Mouse (Mus musculus) urinary bladder, postnatal 25 days (tissue): ENCODE data around the gene Cars.
"Not testable (repeated sequence)": the region's sequence is repeated elsewhere in the genome, so short reads cannot be mapped to it uniquely, and the experiment has no call there.

Experiments used
- DNase-seq: peaks from one replicate; pipeline ENCODE4 v3.0.0; 2022; ENCODE audit warnings: low spot score

The Cars gene

DNA sequence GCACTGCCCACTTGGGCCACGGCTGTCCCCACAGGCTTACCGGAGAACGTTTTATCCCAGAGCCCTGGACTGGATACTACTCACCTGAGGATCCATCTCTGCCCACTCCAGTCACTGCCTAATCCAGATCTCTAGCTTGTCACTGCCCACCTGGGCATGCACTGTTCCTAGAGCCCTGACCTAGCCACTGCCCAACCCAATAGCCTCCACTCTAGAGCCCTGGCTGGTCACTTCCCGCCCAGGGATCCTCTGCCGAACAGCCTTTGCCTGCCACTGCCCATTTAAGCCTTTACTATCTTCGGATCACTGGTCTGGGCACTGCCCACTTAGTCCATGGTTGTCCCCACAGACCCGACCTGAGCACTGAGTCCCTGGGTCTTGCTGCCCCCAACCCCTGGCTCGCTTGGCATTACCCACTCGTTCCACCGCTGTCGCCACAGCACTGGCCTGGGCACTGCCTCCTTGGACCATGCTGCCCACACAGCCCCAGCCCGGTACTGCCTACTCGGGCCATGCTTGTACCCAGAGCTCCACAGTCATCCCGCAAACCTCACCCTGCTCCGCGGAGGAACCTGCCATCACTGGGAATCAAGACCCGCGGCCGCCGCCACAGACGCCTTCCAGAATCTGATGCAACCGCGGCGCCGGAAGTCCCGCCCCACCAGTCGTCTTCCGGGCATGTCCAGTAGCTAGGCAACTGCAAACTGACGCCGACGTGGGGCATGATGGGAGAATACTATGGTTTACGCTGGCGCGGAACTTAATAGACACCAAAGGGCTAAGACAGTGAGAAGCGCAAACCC, at the start of gene Cars:
Cars (minus strand) TSS at position 663 of the 803 bp plus-strand sequence.
- DNase-seq: peak; percentile 91

- DNase-seq: peak; percentile 68
These were observed 49.3 kb upstream of the Cars start, which contains the start of gene Tnfrsf22 for GRCm38 (mm10) chr7:143649034-143649768. Gene Tnfrsf22, minus strand, starts transcription at chr7:143649661.

GRCm38 (mm10) chr7:143643949-143644348, 44.1 kb upstream of the Cars start:
- DNase-seq: not testable (repeated sequence)

GRCm38 (mm10) chr7:143636674-143637073, 36.8 kb upstream of the Cars start:
- DNase-seq: no peak

- no peak for DNase-seq
These were observed 31.6 kb upstream of the Cars start for GRCm38 (mm10) chr7:143631503-143631902.

GRCm38 (mm10) chr7:143629501-143629900, 29.6 kb upstream of the Cars start:
- DNase-seq: no peak

GRCm38 (mm10) chr7:143628540-143628939, 28.6 kb upstream of the Cars start, which contains the start of gene Tnfrsf26:
Gene Tnfrsf26, minus strand, starts transcription at chr7:143628722.
- no peak for DNase-seq

- DNase-seq: no peak
These were observed 27.8 kb upstream of the Cars start for GRCm38 (mm10) chr7:143627555-143628286.

DNA sequence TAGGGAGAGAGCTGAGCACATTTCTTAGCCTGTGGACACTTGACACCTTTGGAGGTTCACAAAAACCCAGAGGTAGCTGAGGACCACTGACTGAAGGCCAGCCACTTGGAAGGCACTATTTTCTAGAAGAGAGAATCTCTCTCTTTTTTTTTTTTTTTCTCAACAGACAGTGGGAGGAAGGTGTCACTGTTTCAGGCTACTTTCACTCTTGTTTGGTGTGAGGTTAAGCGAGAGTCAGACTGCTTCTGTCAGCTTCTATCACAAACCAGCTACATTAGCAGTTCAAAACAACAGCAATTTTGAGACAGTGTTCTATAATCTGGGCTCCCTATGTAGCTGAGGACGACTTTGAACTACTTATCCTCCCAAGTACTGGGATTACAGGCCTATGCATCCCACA, 26.3 kb upstream of the Cars start:
- DNase-seq: no peak

GRCm38 (mm10) chr7:143625151-143625550, 25.3 kb upstream of the Cars start:
- DNase-seq: no peak

DNA sequence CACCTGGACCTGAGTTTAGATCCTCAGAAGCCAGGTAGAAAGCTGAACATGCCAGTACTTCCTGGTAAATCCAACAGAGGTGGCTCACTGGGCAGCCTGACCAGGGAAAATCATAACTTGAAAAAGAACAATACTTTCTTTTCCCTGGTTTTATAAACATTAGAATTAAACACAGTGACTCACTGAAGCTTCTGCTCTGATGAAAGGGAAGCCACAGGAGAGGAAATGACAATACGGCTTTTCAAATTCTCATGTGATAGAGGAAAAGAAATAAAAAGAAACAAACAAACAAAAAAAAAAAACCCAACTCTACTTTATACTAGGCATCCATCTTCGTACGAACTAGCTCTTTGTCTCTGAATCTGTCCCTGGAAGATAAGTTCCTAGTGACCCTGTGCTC, 24.7 kb upstream of the Cars start:
- DNase-seq: no peak

DNA sequence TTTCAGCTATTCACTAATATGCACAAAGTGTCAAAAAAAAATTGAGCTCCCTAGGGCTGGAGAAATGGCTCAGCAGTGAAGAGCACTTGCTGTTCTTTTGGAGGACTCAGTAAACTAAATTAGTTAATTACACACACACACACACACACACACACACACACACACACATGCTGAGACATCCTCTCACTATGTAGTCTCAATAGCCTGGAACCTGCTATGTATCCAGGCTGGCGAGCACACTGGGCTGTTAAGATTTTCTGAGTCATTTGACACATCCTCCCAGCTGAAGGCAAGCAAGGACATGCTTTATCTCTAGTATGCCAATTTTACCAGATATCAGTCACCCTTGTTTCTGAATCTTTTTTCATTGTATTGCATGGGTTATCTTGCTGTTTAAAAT, 21.1 kb upstream of the Cars start:
- DNase-seq: no peak

DNA sequence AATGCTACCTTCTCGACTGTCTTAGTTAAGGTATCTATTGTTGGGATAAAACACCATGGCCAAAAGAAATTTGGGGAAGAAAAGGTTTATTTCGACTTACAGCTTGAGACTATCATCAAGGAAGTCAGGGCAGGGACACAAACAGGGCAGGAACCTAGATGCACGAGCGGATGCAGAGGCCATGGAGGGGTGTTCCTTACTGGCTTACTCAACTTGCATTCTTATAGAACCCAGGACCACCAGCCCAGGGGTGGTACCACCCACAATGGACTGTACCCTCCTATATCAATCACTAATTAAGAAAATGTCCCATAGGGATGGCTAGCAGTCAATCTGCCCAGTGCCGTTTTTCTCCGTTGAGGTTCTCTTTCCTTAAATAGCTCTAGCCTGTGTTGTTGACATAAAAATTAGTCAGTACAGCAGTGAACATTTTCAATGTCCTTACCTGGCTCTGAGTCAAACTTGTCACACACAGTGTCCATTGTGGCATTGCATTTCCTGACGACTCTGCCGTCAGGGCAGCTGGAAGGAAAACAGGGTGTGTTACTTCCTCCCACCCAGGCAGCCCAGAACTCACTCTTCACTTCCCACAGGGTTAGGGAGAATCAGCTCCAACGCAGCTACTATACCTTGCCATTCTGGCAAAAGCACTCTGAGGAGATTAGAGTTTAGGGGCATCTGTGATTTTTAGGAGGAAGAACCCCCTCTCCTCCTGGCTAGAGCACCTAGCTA, 14.7 kb upstream of the Cars start:
- no peak for DNase-seq

DNA sequence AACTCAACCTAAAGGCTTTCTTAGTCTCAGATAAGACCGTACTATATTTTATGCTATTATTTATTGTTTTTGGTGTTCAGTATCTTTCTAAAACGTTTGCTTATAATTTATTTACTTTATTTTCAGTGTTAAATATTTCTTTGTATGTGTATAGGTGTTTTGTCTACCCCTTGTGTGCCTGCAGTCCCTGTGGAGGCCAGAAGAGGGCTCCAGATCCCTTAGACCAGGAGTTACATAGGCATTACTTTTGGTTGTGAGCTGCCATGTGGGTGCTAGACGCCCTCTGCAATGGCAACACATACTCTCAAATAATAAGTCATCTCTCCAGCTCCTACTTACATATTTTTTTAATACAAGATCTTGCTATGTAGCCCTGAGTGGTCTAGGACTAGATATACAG, 12.3 kb upstream of the Cars start:
- no peak for DNase-seq

DNA sequence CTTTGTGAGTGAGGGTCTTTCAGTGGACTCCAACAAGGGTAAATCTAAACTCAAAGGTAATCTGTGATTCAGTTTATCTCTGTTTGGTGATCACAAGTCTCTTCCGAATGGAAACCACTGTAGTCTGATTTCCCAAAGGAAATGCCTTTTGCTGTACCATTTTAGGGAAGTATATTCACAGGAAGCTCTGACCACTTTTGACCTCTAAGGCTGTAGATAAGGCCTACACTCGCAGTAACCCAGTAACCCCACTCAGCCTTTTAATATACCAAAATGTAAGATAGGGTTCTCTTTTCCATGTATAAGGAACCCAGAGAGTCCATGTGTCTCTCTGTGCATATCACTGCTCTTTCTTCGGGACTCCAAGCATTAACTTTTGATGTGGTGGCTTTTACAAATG, 5.4 kb upstream of the Cars start:
- no peak for DNase-seq

DNA sequence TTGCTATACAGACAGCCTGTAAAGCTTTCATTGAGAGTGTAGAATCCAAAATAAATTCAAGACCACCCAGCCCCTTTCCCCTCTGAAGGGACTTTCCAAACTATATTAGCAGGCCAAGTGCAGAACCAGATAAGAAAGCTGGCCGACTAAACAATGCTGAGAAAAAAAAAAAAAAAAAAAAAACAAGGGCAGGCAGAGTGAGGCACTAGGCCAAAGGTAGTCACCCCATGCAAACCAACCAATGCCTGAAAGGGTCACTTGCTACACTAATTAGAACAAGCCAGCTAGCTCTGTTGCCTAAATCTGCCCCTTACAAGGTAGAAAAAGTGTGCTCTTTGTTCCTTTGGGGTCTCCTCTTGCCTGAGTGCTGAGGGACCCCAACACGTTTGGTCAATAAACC, 5.0 kb upstream of the Cars start:
- no peak for DNase-seq

DNA sequence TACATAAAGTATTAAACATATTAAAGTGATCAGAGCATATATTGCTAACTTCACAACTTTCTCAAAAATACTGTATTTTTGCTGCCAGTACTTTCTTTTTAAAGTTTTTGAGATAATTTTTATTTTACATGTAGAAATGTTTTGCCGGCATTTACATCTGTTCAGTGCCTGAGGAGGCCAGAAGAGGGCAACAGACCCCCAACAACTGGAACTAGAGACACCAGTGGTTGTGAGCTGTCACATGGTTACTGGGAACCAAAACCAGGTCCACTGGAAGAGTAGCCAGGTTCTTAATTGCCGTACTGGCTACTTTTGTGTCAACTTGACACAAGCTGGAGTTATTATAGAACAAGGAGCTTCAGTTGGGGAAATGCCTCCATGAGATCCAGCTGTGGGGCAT, 1.8 kb upstream of the Cars start:
- no peak for DNase-seq

DNA sequence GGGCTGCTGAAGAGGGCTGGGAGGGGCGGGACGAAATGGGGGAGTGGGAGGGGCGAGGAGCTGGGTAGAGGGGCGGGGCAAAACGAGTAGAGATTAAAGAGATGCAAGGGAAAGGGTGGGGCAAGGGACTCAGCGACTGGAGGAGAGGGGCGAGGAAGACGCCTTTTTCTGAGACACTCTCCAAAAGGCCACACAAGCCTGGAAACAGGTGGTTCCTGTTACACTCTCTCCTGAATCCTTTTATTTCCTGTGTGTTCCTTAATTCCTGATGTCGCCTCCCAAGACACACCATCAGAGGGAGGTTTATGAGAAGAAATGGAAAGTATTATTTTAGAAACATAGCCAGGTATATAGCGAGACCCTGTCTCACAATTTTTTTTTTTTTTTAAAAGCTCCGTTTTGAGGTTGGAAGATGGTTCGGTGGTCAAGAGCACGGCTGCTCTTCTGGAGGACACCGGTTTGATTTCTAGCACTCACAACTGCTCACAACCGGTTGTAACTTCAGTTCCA, 396 bp upstream of the Cars start:
- no peak for DNase-seq

- DNase-seq: no peak
These were observed 5.0 kb downstream of the Cars start for GRCm38 (mm10) chr7:143594865-143595264.

DNA sequence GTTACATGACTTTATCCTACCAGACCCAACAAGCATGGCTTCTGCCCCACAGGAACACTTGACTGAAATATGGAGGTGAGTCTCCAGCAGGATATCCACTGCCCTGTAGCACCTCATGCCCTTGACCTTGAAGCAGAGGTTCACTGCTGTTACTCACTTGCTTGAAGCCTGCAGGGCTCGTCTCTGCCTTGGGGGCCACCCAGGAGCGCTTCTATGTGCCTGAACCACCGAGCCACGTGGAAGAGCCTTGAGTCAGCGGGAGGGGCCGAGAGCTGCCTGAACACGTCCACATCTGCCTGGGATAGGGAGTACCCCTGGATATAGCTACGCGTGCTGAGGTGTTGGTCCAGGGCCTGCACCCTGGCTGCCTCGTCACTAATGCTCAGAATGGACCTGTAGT, 7.6 kb downstream of the Cars start:
- no peak for DNase-seq

DNA sequence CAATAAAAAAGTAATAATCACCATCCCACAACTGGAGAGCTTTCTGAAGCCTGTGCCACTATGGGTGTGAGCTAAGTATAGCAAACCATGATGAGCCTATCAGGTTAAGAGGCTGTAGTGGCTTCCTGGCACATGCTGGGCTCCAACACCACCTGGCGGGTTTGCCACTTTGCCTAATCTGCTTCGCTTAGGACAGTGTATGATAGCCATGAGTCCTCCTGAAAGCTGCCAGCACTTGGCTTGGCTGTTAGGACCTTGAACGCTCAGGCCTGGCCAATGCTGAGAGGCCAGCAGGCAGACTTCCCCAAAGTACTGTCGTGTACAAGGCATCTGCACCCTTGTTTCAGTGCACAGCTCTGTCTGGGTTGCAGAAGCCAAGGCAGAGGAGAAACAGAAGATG, 11.9 kb downstream of the Cars start:
- DNase-seq: no peak

- DNase-seq: no peak
These were observed 12.3 kb downstream of the Cars start for GRCm38 (mm10) chr7:143587586-143587985.
